Mouse (Mus musculus): ENCODE results near the gene Copz1. TPM values are rescaled to one million over a fixed set of nuclear protein-coding genes. Genes with fewer than 3 reads are reported as not detected.

Copz1 gene
- 286 and 307 TPM in 2 replicates for polyA plus RNA-seq (2014; fragmentation: Nextera tagmentation; extraction: Ambion mirVana)

DNA sequence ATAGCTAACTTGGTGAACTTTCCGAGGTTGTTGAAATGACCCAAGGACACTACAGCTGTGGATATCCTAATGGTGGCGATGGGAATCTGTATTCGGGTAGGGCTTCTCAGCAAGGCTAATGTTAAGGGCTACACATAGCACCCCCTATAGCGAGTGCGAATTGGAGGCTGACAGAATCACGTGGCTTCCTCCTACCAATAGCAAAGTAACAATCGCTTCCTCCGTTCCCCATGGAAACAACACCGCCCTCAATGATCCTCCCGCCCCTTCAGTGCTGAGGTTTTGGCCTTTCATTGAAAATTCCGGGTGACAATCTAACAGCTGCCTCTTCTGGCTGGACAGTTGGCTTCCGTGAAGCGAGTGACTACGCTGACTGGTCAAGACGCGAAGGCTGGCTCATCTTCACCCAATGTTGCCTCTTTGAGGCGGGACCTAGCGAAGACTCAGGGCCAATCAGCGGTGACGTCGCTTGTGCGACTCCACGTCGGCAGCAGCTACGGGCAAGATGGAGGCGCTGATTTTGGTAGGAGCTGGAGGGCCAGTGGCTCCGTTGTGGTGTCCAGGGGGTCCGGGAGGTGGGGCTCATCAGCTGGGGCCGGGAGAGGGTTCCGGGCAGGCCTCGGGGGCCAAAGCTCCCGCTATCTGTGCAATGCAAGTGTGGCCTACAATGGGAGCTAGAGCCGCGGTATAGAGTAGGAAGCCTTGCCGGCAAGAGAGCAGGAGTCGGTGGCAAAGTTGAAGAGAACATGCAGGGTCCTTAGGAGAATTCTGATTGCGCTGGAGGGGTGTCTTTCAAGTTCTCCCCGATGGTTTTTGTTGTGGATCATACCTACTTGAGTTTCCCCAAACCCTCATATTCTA is at the start of gene Copz1:
Copz1 (plus strand) TSS at position 296 of the 861 bp plus-strand sequence.
- Histone ChIP-seq H3K27me3 (ENCODE audit: control insufficient read depth, insufficient read depth, low read length) (no peaks in the 10 kb centered on the region), H3K36me3 (ENCODE audit: control insufficient read depth, insufficient read depth, low read length) (no peaks in the 10 kb centered on the region), H3K4me1 (ENCODE audit: control insufficient read depth, insufficient read depth, low read length) (peaks cover 7% of the 10 kb centered on the region; the same call in 1 of the 2 replicates), H3K9ac (ENCODE audit: low read length) (peak within 1 kb of the TSS; percentile 81), H3K9me3 (ENCODE audit: control insufficient read depth, low read length) (no peaks in the 10 kb centered on the region), H3K4me3 (ENCODE audit: low read depth, low read length) (peak within 1 kb of the TSS; percentile 78), H3K4me2 (peak within 1 kb of the TSS; percentile 55), H3K27ac (ENCODE audit: low read depth, low read length) (no peak within 1 kb of the TSS)
- DNase-seq (ENCODE audit: low spot score, missing footprints) (peak; percentile 98), ATAC-seq (ENCODE audit: low FRiP score) (peak; percentile 100)
- WGBS: under 1% methylated on average over 38 of the region's 38 CpGs

DNA sequence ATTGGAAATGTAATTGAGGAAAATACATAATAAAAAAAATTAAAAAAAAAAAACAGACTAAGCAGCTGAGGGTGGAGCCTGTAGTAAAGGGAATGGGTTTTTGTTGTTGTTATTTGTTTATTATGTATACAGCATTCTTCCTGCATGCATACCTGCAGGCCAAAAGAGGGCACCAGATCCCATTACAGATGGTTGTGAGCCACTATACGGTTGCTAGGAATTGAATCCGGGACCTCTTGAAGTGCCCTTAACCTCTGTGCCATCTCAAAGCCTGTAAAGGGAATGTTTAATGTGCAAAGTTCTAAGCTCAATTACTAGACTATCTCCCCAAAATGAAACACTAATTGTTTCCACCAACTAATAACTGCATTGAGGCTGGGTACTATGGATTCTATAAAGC is 48.4 kb upstream of the Copz1 start:
- 84% methylated on average over 2 of the region's 2 CpGs for WGBS
- H3K9ac ChIP-seq (ENCODE audit: low read length): no peak overlapping the region
- H3K4me3 ChIP-seq (ENCODE audit: low read depth, low read length): no peak overlapping the region
- H3K9me3 ChIP-seq (ENCODE audit: control insufficient read depth, low read length): no peaks in the 10 kb centered on the region
- ATAC-seq (ENCODE audit: low FRiP score) (no peak), DNase-seq (ENCODE audit: low spot score, missing footprints) (no peak)
- H3K27me3 ChIP-seq (ENCODE audit: control insufficient read depth, insufficient read depth, low read length): no peaks in the 10 kb centered on the region
- no peak overlapping the region for H3K27ac ChIP-seq (ENCODE audit: low read depth, low read length)
- H3K4me1 ChIP-seq (ENCODE audit: control insufficient read depth, insufficient read depth, low read length): no peaks in the 10 kb centered on the region
- H3K4me2 ChIP-seq: no peak overlapping the region
- no peaks in the 10 kb centered on the region for H3K36me3 ChIP-seq (ENCODE audit: control insufficient read depth, insufficient read depth, low read length)

DNA sequence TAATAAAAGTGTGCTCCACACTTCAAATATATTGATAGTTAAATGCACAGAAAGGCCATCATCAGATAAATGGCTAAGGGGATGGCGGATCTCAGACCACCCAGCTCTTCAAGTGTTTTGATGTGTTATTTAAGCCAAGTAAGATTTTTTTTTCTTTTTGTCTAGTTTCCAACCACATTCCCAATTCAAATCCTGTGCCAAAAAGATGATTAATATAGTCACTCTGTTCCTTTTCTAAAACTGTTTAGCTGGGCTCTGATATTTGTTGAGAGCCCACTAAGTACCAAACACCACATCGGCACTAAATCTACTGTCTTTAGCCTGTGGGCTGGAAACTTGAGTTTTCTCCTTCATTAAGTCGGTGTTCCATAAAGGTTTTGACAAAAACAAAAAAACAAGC is 45.5 kb upstream of the Copz1 start:
- Histone ChIP-seq H3K4me1 (ENCODE audit: control insufficient read depth, insufficient read depth, low read length) (no peaks in the 10 kb centered on the region), H3K4me2 (no peak overlapping the region), H3K4me3 (ENCODE audit: low read depth, low read length) (no peak overlapping the region), H3K27me3 (ENCODE audit: control insufficient read depth, insufficient read depth, low read length) (no peaks in the 10 kb centered on the region), H3K9me3 (ENCODE audit: control insufficient read depth, low read length) (no peaks in the 10 kb centered on the region), H3K36me3 (ENCODE audit: control insufficient read depth, insufficient read depth, low read length) (no peaks in the 10 kb centered on the region), H3K27ac (ENCODE audit: low read depth, low read length) (no peak overlapping the region), H3K9ac (ENCODE audit: low read length) (no peak overlapping the region)
- WGBS: 90% methylated on average over 3 of the region's 3 CpGs
- ATAC-seq (ENCODE audit: low FRiP score) (no peak), DNase-seq (ENCODE audit: low spot score, missing footprints) (no peak)

DNA sequence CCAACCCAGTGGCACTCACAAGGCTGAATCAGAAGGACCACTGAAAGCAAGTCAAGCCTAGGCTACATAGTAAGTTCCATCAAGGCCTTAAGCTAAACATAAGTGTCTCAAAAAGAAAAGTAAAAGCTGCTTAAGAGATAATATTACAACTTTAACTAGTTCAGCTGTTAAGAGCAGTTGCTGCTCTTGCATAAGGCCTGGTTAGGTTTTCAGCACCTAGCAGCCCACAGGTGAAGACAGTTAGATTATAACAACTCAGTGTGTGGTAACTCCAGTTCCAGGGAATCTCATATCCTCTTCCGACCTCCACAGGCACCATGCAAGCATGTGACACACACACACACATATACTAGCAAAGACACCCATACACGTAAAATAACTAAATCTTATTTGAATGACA is 44.9 kb upstream of the Copz1 start:
- WGBS: 85% methylated on average over 2 of the region's 2 CpGs
- Histone ChIP-seq H3K36me3 (ENCODE audit: control insufficient read depth, insufficient read depth, low read length) (no peaks in the 10 kb centered on the region), H3K4me1 (ENCODE audit: control insufficient read depth, insufficient read depth, low read length) (no peaks in the 10 kb centered on the region), H3K27ac (ENCODE audit: low read depth, low read length) (no peak overlapping the region), H3K27me3 (ENCODE audit: control insufficient read depth, insufficient read depth, low read length) (no peaks in the 10 kb centered on the region), H3K4me2 (no peak overlapping the region), H3K9me3 (ENCODE audit: control insufficient read depth, low read length) (no peaks in the 10 kb centered on the region), H3K4me3 (ENCODE audit: low read depth, low read length) (no peak overlapping the region), H3K9ac (ENCODE audit: low read length) (no peak overlapping the region)
- no peak for DNase-seq (ENCODE audit: low spot score, missing footprints)
- ATAC-seq (ENCODE audit: low FRiP score): no peak

DNA sequence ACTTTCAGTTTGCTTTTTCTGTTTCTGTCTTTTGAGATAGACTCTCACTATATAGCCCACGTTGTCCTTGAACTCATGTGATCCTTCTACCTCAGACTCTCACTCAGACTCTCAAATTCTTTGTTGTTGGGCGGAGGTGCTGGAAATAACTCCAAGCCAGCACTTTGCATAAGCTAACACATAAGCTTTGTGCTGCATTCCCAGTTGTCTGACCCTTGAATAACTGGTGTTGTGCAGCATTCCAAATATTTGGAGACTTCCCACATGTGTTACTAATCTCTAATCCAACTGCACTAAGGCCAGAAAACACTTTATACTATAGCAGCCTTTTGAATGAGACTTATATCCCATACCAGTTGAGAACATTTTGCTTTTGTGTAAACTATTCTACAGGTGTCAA is 43.6 kb upstream of the Copz1 start:
- Histone ChIP-seq H3K9me3 (ENCODE audit: control insufficient read depth, low read length) (no peaks in the 10 kb centered on the region), H3K4me3 (ENCODE audit: low read depth, low read length) (no peak overlapping the region), H3K9ac (ENCODE audit: low read length) (no peak overlapping the region), H3K27ac (ENCODE audit: low read depth, low read length) (no peak overlapping the region), H3K4me1 (ENCODE audit: control insufficient read depth, insufficient read depth, low read length) (no peaks in the 10 kb centered on the region), H3K36me3 (ENCODE audit: control insufficient read depth, insufficient read depth, low read length) (no peaks in the 10 kb centered on the region), H3K4me2 (no peak overlapping the region), H3K27me3 (ENCODE audit: control insufficient read depth, insufficient read depth, low read length) (no peaks in the 10 kb centered on the region)
- no peak for ATAC-seq (ENCODE audit: low FRiP score)
- DNase-seq (ENCODE audit: low spot score, missing footprints): no peak
- WGBS: 76% methylated on average over 2 of the region's 2 CpGs

DNA sequence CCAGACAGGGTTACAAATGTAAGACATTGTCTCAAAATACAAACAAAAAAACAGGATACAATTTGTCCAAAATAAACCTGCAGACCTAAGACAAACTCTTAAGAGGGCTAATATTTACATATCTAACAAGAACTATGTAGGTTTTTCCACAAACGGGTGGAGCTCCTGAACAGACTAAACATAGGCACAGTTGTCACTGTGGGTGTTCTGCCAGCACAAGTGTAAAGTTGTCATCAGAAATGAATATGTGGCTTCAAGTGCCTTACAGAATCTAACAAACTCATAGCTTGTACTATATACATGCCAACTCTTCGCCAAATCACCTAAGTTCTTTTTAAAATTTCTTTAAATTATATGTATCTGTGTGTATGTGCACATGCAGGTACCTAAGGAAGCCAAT is 39.4 kb upstream of the Copz1 start:
- peaks cover 2% of the 10 kb centered on the region; the same call in 1 of the 2 replicates for H3K4me1 ChIP-seq (ENCODE audit: control insufficient read depth, insufficient read depth, low read length)
- no peak overlapping the region for H3K4me3 ChIP-seq (ENCODE audit: low read depth, low read length)
- no peak overlapping the region for H3K9ac ChIP-seq (ENCODE audit: low read length)
- no peaks in the 10 kb centered on the region for H3K9me3 ChIP-seq (ENCODE audit: control insufficient read depth, low read length)
- 95% methylated on average over 2 of the region's 2 CpGs for WGBS
- H3K36me3 ChIP-seq (ENCODE audit: control insufficient read depth, insufficient read depth, low read length): peaks cover 6% of the 10 kb centered on the region
- no peak for ATAC-seq (ENCODE audit: low FRiP score)
- no peaks in the 10 kb centered on the region for H3K27me3 ChIP-seq (ENCODE audit: control insufficient read depth, insufficient read depth, low read length)
- H3K27ac ChIP-seq (ENCODE audit: low read depth, low read length): no peak overlapping the region
- no peak overlapping the region for H3K4me2 ChIP-seq
- no peak for DNase-seq (ENCODE audit: low spot score, missing footprints)

DNA sequence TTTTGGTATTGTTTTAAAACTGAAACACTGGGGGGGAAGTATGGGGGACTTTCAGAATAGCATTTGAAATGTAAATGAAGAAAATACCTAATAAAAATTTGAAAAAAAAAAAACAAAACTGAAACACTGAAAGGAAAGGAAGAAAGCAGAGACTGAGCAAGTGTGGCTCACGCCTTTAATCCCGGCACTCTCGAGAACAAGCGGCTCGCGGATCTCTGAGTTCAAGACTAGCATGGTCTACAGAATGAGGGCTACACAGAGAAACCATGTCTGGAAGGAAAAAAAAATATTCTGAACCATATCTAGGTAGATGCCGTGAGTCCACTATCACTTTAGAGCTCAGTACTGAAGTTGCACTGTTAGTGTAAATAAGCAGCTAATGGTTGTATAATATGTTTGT is 35.2 kb upstream of the Copz1 start:
- H3K4me2 ChIP-seq: no peak overlapping the region
- H3K36me3 ChIP-seq (ENCODE audit: control insufficient read depth, insufficient read depth, low read length): peaks cover 10% of the 10 kb centered on the region
- H3K9me3 ChIP-seq (ENCODE audit: control insufficient read depth, low read length): no peaks in the 10 kb centered on the region
- no peak for ATAC-seq (ENCODE audit: low FRiP score)
- H3K4me3 ChIP-seq (ENCODE audit: low read depth, low read length): no peak overlapping the region
- no peak overlapping the region for H3K9ac ChIP-seq (ENCODE audit: low read length)
- H3K4me1 ChIP-seq (ENCODE audit: control insufficient read depth, insufficient read depth, low read length): peaks cover 9% of the 10 kb centered on the region
- no peaks in the 10 kb centered on the region for H3K27me3 ChIP-seq (ENCODE audit: control insufficient read depth, insufficient read depth, low read length)
- 95% methylated on average over 7 of the region's 7 CpGs for WGBS
- no peak overlapping the region for H3K27ac ChIP-seq (ENCODE audit: low read depth, low read length)
- DNase-seq (ENCODE audit: low spot score, missing footprints): no peak

DNA sequence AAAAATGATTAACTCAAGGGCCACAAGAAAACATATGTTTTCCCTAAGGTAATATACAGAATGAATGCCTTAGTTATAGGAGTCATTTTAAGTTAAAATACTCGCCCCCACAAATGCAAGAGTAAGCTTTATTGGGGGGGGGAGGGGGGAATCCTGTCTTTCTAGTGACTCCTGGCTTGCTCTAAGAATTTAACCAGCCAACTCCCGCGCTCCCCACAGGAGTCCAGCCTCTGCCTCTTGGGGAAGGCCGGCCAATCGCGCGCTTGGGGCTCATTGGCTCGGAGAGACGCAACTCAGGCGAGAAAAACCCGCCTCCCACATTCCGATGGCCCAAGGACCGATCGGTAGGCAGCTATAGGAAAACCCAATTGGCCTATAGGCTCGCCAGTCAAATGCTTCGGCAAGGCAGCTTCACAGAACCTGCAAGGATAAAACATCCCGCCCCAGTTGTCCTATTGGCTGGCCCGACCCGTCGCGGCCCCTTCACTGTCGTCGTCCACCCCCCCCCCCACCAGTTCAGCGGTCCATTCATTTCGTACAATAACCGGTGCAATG is 33.3 kb upstream of the Copz1 start:
- WGBS: 0% methylated on average over 26 of the region's 26 CpGs
- H3K4me3 ChIP-seq (ENCODE audit: low read depth, low read length): peak overlapping the region; percentile 52
- DNase-seq (ENCODE audit: low spot score, missing footprints) (no peak), ATAC-seq (ENCODE audit: low FRiP score) (peak; percentile 91)
- peaks cover 22% of the 10 kb centered on the region for H3K36me3 ChIP-seq (ENCODE audit: control insufficient read depth, insufficient read depth, low read length)
- no peaks in the 10 kb centered on the region for H3K27me3 ChIP-seq (ENCODE audit: control insufficient read depth, insufficient read depth, low read length)
- H3K4me2 ChIP-seq: peak overlapping the region; percentile 51
- peaks cover 23% of the 10 kb centered on the region for H3K4me1 ChIP-seq (ENCODE audit: control insufficient read depth, insufficient read depth, low read length)
- no peaks in the 10 kb centered on the region for H3K9me3 ChIP-seq (ENCODE audit: control insufficient read depth, low read length)
- peak overlapping the region; percentile 90 for H3K27ac ChIP-seq (ENCODE audit: low read depth, low read length)
- H3K9ac ChIP-seq (ENCODE audit: low read length): peak overlapping the region; percentile 78

DNA sequence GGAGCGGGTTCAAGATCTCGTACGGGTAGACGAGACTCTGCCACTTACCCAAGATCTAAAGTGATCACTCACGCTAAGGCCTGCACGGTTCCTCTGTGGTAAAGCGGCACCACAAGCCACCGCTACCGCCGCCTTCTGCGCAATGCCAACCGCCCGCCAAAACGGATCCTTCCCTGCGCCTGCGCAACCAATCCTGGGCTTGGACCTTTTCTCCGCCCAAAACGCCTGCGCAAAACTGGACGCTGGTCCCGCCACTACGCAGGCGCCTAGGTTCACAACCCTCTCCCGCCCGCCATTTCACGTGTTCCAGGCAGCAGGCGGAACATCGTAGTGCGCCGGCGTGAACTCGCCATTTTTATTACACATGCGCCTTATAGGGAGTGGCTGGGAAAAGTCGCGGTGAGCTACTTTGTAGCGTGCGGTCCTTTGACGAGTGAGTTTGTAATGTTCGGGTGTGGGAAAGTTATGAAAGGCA is 32.8 kb upstream of the Copz1 start, which contains the start of gene Cbx5:
Cbx5 (minus strand) TSS at position 132 of the 475 bp plus-strand sequence.
- no peaks in the 10 kb centered on the region for H3K9me3 ChIP-seq (ENCODE audit: control insufficient read depth, low read length)
- H3K36me3 ChIP-seq (ENCODE audit: control insufficient read depth, insufficient read depth, low read length): peaks cover 21% of the 10 kb centered on the region
- ATAC-seq (ENCODE audit: low FRiP score) (peak; percentile 93), DNase-seq (ENCODE audit: low spot score, missing footprints) (peak; percentile 99)
- H3K27me3 ChIP-seq (ENCODE audit: control insufficient read depth, insufficient read depth, low read length): no peaks in the 10 kb centered on the region
- H3K4me2 ChIP-seq: peak within 1 kb of the TSS; percentile 81
- peak within 1 kb of the TSS; percentile 90 for H3K27ac ChIP-seq (ENCODE audit: low read depth, low read length)
- H3K4me3 ChIP-seq (ENCODE audit: low read depth, low read length): peak within 1 kb of the TSS; percentile 52
- under 1% methylated on average over 39 of the region's 39 CpGs for WGBS
- H3K4me1 ChIP-seq (ENCODE audit: control insufficient read depth, insufficient read depth, low read length): peaks cover 23% of the 10 kb centered on the region
- peak within 1 kb of the TSS; percentile 78 for H3K9ac ChIP-seq (ENCODE audit: low read length)
